Mouse (Mus musculus): ENCODE measurements around the gene 2410004P03Rik. TPM values are rescaled to one million over a fixed set of nuclear protein-coding genes. Genes with fewer than 3 reads are reported as not detected.
A peak's percentile ranks its signal among the peaks of the same experiment; 100 is the strongest.

The 2410004P03Rik gene
- 1 to 10 TPM; 1.1 to 2.4 TPM for total RNA-seq (2021)
- long read RNA-seq, experiment 1, partial matches to known transcripts: 0 of 1 reads
- long read RNA-seq, experiment 1, other reads (novel, unspliced or antisense): 1 of 1 reads
- long read RNA-seq, experiment 2, partial matches to known transcripts: 0 of 3 reads
- long read RNA-seq, experiment 2, other reads (novel, unspliced or antisense): 1 of 3 reads

DNA sequence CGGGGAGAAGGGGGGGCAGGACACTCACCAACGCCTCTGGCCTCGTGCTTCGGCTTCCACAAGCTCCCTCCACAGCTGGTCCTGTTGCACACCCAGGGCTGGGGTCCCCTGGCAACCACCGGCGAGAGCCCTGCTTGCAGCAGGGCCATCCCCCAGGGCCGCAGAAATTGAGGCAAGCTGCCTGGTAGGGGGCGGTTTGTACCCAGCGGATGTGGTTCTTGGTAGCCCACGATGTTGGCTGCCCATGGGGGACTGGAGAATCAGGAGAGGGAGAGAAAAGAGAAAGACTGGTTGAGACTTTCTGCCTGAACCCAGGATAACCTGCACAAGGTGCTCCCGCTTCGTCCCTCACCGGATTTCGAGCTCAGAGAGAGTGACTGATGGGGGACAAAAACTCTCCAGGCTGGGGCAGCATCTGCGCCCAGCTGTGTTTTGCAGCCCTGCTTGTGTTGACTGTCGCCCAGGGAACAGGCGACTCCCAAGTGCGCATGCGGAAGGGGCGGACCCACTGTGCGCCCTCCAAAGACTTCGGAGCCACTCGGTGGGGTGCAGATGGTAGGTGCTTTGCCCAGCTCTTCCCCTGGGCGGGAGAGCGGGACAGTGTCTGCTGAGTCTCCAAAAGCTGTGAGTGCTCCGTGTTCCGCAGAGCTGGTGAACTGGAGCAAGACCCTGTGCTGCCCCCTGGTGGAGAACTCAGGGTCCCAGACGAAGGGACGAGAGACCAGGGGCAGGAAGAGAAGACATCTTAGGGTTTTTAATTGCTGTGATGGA lies at the start of gene 2410004P03Rik:
2410004P03Rik (minus strand) TSS at position 628 of the 771 bp plus-strand sequence.
- DNase-seq (ENCODE audit: low spot score in 2 of 2): peak; percentile 55 to 67

GRCm38 (mm10) chr12:17061183-17061722 lies 49.7 kb upstream of the 2410004P03Rik start:
- no peak for DNase-seq (ENCODE audit: low spot score in 2 of 2)

GRCm38 (mm10) chr12:17058490-17058889 lies 47.0 kb upstream of the 2410004P03Rik start:
- DNase-seq (ENCODE audit: low spot score in 2 of 2): no peak

DNA sequence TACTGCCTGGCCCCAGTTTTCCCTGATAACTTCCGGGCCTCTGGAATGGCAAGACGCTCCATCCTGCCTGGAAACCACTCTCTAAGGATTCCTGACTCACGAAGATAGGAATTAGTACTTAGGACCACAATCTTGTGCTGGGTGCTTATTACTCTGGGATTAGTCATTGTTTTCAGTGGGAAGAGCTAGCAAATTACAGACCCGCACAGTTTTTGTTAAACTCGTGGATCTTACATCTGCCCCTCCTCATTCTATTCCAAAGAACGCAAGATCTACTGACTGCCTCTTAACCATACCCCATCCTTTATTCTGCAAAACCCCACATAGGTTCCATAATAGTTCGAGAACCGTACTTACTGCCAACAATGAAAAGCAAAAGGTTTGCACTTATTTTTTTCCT lies 45.6 kb upstream of the 2410004P03Rik start:
- no peak for DNase-seq (ENCODE audit: low spot score in 2 of 2)

DNA sequence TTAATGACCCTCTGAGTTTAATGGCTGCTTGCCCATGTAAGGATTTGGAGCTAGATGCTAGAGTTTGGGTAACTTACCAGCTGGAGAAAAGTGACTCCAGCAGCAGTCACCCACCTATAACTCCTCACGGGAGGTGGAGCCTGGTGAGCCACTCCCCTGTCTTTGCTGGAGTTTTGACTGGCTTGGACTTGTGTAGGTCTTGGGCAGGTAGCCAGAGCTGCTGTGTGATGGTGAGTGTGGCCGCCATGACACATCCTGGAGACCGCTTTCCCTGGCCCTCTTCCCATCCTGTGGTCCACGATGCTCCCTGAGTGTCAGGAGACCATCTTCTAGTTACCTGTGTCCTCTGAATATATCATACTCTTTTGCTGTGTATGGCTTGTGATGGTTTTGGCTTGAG lies 44.2 kb upstream of the 2410004P03Rik start:
- no peak for DNase-seq (ENCODE audit: low spot score in 2 of 2)

GRCm38 (mm10) chr12:17054691-17055090 lies 43.2 kb upstream of the 2410004P03Rik start:
- no peak for DNase-seq (ENCODE audit: low spot score in 2 of 2)

DNA sequence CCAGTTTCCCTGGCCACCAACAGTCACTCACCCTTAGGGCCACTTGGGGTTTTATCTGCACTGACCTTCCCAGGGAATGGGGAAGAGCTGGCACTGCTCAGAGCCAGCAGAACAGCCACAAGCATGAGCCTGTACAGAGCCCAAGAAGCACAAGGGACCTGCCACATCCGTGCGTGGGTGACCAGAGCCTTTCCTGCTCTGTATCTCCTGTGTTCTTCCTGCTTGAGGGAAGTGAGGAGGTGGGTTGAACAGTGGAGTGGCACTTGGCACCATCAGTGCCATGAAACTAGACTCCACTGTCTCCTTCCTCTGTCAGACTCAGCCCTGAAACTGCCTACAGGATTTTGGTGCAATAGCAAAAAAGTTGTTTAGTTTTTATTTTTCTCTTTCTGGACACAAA lies 41.1 kb upstream of the 2410004P03Rik start:
- DNase-seq (ENCODE audit: low spot score in 2 of 2): no peak

GRCm38 (mm10) chr12:17051057-17051456 lies 39.5 kb upstream of the 2410004P03Rik start:
- no peak for DNase-seq (ENCODE audit: low spot score in 2 of 2)

DNA sequence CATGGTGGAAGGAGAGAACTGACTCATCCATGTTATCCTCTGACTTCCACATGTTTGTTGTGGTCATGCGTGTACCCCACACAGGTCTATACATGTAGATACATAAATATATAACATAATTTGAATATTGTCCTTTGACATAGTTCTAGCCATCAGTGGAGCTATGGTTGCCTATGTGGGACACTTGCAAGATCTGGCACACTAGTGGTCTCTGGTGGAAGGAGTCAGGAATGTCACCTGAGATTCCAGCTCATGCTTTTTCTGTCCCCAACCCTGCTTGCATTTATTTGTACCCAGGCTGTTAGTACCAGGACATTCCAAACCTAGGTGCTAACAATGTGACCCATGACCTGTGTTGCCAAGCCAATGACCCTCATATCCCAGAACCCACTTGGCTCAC lies 38.3 kb upstream of the 2410004P03Rik start:
- DNase-seq (ENCODE audit: low spot score in 2 of 2): no peak

DNA sequence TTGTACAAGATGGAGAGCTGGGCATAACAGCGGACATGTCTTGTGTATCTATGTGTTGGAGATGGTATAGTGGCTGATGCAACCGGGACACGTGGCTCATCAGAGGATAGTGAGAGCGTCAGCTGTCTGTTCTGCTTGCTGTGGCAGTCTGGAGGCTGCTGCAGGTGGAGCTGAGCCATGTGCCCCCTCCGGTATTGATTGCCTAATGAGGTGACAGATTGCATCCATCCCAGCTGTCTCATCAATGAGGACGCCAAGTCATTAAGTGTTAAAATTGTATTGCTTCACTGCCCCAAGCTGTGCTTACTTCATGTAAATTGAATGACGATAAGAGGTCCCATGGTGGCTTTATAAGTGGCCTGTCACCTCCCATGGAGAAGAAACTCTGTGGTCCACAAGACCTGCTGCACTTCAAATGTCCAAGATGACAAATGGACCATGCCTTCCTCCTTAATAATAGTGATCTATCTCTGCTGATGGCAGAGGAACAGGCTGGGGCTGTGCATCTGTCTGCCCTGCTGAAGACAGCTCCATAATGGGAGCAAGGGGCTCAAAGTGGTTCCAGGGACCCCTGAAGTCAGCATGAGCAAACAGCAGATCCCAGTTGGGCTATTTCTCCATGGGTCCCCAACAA lies 37.6 kb upstream of the 2410004P03Rik start:
- peak in 1 of 2 experiments; percentile 58 for DNase-seq (ENCODE audit: low spot score in 2 of 2)

- DNase-seq (ENCODE audit: low spot score in 2 of 2): no peak
Measured at GRCm38 (mm10) chr12:17043311-17043710, 31.8 kb upstream of the 2410004P03Rik start.

GRCm38 (mm10) chr12:17040567-17040966 lies 29.0 kb upstream of the 2410004P03Rik start:
- no peak for DNase-seq (ENCODE audit: low spot score in 2 of 2)

DNA sequence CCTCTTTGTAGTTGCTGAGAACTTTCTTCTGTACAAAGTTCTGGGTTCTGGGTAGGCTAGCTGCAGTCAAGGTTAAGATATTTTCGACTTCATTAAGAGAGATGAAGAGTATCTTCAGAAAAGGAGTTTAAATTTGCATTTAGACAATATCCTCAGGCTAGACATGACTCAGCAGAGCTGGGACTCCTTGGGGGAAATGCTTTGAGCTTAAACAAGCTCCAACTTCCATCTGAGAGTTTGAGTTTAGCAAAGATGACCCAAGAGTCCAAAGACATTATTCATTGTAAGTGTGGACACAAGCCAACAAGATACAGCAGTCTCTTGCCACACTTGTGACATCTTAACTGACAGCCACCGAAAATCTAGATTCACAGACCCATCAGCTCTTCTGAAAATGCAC lies 27.9 kb upstream of the 2410004P03Rik start:
- DNase-seq (ENCODE audit: low spot score in 2 of 2): no peak

DNA sequence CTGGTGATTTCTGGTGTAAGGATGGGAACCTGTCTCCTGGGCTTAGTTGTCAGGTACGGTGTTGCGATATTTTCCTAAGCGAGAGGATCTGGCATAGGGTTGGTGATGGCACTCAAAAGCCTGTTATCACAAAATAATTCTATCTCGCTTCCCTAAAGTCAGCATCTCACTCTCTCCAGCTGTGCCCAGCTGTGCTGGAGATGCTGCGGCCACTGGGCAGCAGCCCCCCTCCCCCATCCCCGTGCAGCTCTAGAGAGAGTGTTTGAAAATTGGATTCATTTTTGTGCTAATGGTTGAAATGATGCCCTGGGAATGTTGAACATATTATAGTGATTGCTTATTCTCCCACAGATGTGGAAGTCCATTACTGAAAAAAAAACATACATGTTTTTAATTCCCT lies 26.7 kb upstream of the 2410004P03Rik start:
- no peak for DNase-seq (ENCODE audit: low spot score in 2 of 2)

DNA sequence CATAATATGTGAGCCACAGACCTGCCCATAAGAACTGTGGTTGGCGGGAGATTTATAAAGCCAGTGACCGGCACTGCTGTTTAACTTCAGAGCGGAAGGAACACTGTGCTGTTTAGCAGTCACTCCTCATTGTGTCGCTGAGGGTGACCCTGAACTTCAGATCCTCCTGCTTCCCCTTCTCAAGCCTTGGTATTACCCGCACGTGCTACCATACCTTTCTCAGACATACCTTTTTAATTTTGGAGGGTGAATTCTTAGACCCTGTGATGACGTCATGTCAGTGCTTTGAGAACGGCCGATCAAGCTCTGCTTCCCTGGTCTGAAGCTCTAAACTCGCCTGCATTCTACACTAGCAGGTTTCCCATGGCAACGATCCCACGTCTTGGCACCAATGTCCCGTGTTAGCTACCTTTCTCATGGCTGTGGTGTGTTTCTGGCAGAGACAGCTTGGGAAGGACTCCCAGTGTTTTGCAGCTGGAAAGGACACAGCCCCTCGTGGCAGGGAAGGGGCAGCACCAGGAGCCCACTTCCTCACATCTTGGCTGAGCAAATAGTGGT lies 25.6 kb upstream of the 2410004P03Rik start:
- DNase-seq (ENCODE audit: low spot score in 2 of 2): peak in 1 of 2 experiments; percentile 37

- no peak for DNase-seq (ENCODE audit: low spot score in 2 of 2)
Measured at GRCm38 (mm10) chr12:17036532-17036931, 25.0 kb upstream of the 2410004P03Rik start.

DNA sequence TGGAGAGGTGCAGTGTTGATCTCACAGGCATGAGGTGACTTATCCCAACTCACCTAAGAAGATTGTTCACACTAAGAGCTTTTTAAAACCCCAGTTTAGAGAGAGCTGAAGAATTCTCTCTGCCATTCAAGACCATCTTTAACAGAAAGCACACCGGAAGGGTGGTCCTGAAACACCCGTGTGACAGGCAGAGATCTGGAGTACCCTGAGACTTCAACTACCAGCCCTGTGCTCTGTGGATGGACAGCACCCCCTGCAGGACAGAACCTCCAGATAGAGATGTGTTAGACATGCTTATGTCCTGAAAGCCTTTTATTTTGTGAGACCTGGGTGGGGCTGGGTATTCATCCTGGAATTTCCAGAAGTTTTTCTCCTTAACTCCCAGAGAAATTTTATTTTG lies 23.6 kb upstream of the 2410004P03Rik start:
- DNase-seq (ENCODE audit: low spot score in 2 of 2): no peak

DNA sequence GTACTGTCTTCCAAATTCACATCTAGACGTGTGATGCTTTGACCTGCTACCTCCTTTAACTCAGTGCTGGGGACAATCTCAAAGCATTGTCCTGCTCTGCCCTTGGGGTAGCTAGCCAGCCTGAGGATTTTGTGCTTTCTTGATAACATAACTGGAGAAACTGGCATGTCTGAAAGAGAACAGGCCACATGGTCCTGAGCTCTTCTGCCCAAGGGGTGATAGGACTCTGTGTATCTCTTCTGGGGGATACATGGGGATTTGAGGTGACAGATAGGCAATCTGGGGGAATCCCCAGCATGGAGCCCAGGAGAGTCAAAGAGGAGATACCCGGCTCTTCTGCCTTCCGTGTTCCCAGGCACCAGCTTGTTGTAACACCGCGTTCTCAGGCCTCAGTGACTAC lies 23.1 kb upstream of the 2410004P03Rik start:
- DNase-seq (ENCODE audit: low spot score in 2 of 2): no peak

DNA sequence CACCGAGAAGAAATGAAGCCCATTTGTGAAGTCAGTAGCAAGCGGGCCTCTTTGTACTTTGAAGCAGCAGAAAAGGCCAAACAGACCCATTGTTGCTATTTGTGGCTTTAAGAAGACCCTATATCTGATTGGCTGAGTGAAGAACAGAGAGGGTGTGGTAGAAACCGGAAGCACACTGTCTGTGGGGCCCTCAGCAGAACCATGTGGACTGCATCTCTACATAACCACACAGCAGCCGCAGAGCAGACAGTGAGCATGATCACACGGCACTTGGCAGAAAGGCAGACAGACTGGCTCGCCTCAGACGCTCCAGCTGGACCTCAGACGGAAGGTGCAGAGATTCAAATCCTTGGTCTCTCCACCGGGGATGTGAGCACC lies 21.9 kb upstream of the 2410004P03Rik start:
- peak in 1 of 2 experiments; percentile 13 for DNase-seq (ENCODE audit: low spot score in 2 of 2)

DNA sequence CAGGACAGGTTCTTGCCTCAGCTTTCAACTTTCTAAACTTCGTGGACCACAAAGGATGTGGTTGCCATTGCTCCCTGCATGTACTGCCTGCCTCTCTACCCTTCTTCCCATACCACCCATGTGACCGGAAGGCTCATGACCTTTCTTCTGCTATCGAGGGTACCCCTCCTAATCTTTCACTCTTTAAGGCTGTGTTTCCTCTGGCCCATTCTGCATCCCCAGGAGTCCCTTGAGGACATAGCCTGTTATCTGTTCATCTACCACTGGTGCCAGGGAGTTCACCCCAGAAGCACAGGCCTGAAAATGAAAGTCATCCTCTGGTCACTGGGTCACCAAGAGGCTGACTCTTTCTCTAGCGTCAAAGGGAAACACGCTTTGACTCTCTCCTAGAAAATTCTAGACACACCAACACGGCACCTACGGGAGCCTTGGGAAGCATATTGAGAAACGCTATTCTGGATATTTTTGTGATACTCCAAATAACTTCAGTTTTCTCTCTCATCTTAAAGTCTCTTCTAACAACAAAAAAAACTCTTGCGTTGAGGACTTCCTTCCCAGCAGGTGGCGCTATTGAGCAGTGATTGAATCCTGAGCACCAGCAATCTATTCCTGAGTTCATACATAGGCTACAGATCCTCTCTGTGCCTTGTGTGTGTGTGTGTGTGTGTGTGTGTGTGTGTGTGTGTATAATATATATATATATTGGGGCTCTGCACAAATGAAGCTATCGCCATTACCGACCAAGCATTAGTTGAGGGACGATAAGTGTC lies 21.4 kb upstream of the 2410004P03Rik start:
- DNase-seq (ENCODE audit: low spot score in 2 of 2): peak; percentile 68 to 87

DNA sequence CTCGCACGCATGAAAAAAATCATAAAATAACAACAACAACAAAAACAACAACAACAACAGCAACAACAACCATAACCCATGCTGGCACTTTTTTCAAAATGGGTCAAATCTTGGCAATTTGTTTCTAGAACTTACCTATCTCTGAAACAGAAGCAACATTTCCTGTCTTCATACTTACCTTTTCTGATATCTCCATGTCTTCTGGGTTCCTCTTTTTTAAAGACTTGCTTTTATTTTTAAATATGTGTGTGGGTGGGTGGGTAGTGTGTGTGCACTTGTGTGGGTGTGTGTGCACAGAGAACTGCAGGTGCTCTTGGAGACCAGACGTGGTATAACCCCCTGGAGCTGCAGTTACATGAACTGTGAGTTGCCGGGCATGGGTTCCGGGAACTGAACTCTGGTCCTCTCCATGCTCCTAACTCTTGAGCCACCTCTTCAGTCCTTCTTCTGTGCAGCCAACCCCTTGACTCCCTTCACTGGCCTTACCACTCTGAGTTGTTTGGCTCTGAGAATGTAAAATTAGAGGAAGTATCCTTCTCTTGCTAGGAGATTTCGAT lies 13.1 kb upstream of the 2410004P03Rik start:
- DNase-seq (ENCODE audit: low spot score in 2 of 2): no peak

Data from layer of hippocampus, postnatal 14 days (tissue).